In genomic region chr7:127776426-127776825, GRCm38 (mm10) we compare ENCODE assay signal across 1 mouse cellular context.
A peak's percentile ranks its signal among the peaks of the same experiment; 100 is the strongest.
TF ChIP-seq lines count a peak whose summit lies in the region.

Gene Setd1a, plus strand, starts transcription at chr7:127776670.

TF ChIP-seq in CH12.LX, 34 proteins besides CTCF, POLR2A, EP300 and RAD21 (continued from another document):
- TF ChIP-seq MAFK (IDR thresholded peaks at IDR 0.05; ENCODE audit: insufficient replicate concordance, low read length) (no peak), ETS1 (conservative IDR thresholded peaks at IDR 0.05; ENCODE audit: low read depth, low read length) (no peak), KAT2A (IDR thresholded peaks at IDR 0.05; ENCODE audit: insufficient replicate concordance, low read length) (no peak), TBP (conservative IDR thresholded peaks at IDR 0.05; ENCODE audit: low read depth, low read length) (0 out of 2 replicates have a peak, but pooled peaks have one; percentile 60), SIN3A (IDR thresholded peaks at IDR 0.05; ENCODE audit: low read length) (peak; percentile 21; the same call in 1 of the 2 replicates), MYC (IDR thresholded peaks at IDR 0.05; ENCODE audit: low read depth, low read length) (no peak; the same call in 1 of the 2 replicates), JUN (IDR thresholded peaks at IDR 0.05; ENCODE audit: insufficient read depth, low read depth, low read length) (no peak), ZMIZ1 (IDR thresholded peaks at IDR 0.05; ENCODE audit: low read depth, low read length) (peak; percentile 23; the same call in 1 of the 2 replicates), CHD1 (IDR thresholded peaks at IDR 0.05; ENCODE audit: low read depth, low read length) (no peak), TCF12 (IDR thresholded peaks at IDR 0.05; ENCODE audit: low read depth, low read length) (no peak)
